Comparison of ENCODE assay signal across 18 mouse cellular contexts in the genomic region with DNA sequence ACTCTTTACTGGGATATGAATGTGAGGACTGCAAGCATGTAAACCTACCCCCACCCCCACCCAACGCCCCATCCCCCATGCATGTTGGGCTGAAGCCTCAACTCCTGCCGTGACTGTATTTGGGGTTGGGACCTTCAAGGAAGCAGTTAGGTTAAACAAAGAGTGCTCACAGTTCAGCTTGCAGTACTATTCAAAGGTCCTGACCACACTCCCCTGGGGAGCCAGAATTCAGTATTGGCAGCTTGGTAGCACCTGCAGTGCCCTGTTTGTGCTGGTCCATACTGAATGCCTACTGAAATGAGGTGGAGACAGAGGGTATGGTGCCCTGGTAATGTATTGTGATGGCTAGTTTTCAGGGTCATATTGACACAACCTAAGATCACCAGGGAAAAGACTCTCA. TPM values are rescaled to one million over a fixed set of nuclear protein-coding genes. Genes with fewer than 3 reads are reported as not detected.
"Had no signal": no experiment of that assay in that cellular context is flagged by ENCODE, and none has a peak within 500 bp of the region (broad histone marks: within the 10 kb centered on the region; RNA-seq: fewer than 3 reads in every experiment).

No protein-coding gene starts in this region.

- H3K4me1 ChIP-seq: megakaryocyte, embryonic 14.5 days; midbrain, embryonic 13.5 days; midbrain, embryonic 15.5 days; neural tube, embryonic 13.5 days; neural tube, embryonic 15.5 days had no signal

- DNase-seq: lung, embryonic 14.5 days; lung, postnatal 10 days; lung, postnatal 36 days; retina, postnatal 1 day; right cerebral cortex, adult 18-20 months; right cerebral cortex, postnatal 25 days; right cerebral cortex, postnatal 4 days; thymus, adult 18-20 months; thymus, postnatal 14 days; thymus, postnatal 36 days had no signal

- H3K9ac ChIP-seq: liver, embryonic 14.5 days; lung, embryonic 14.5 days; midbrain, embryonic 13.5 days; midbrain, embryonic 15.5 days; neural tube, embryonic 13.5 days; neural tube, embryonic 15.5 days had no signal

- H3K36me3 ChIP-seq: midbrain, embryonic 13.5 days; midbrain, embryonic 15.5 days; neural tube, embryonic 13.5 days; neural tube, embryonic 15.5 days had no signal

- H3K4me2 ChIP-seq: lung, embryonic 14.5 days; midbrain, embryonic 11.5 days; midbrain, embryonic 13.5 days; midbrain, embryonic 15.5 days; neural tube, embryonic 13.5 days; neural tube, embryonic 15.5 days had no signal

- H3K27me3 ChIP-seq: midbrain, embryonic 13.5 days; midbrain, embryonic 15.5 days; neural tube, embryonic 13.5 days; neural tube, embryonic 15.5 days had no signal

- H3K27ac ChIP-seq: liver, embryonic 14.5 days; macrophage; midbrain, embryonic 13.5 days; midbrain, embryonic 15.5 days; neural tube, embryonic 13.5 days; neural tube, embryonic 15.5 days had no signal

- H3K4me3 ChIP-seq: megakaryocyte, embryonic 14.5 days; midbrain, embryonic 13.5 days; midbrain, embryonic 15.5 days; neural tube, embryonic 13.5 days; neural tube, embryonic 15.5 days had no signal

- H3K9me3 ChIP-seq: midbrain, embryonic 13.5 days; midbrain, embryonic 15.5 days; neural tube, embryonic 13.5 days; neural tube, embryonic 15.5 days had no signal

- ATAC-seq: midbrain, embryonic 13.5 days; midbrain, embryonic 15.5 days had no signal

RNA-seq across cellular contexts. Expression of gene Cecr2, which starts 39.1 kb away (rescaled TPM):
- polyA plus RNA-seq: macrophage had no signal
